8 mouse cellular contexts compared by ENCODE assay signal in genomic region chrX:162888575-162889223, GRCm38 (mm10). TPM values are rescaled to one million over a fixed set of nuclear protein-coding genes. Genes with fewer than 3 reads are reported as not detected.
DNase-seq lines count a peak whose midpoint lies in the region; ATAC-seq and TF ChIP-seq lines count a peak whose summit lies in the region.
"Not testable (repeated sequence)": the region's sequence is repeated elsewhere in the genome, so short reads cannot be mapped to it uniquely, and the experiment has no call there.

No protein-coding gene starts in this region.

- peak overlapping the region; percentile 65; the same call in 1 of the 2 replicates for H3K27ac ChIP-seq in gastrocnemius, adult 2 months
- H3K27ac ChIP-seq in limb, embryonic 12.5 days; midbrain, embryonic 10.5 days (replicated peaks): not testable (repeated sequence)

- H3K27me3 ChIP-seq in limb, embryonic 12.5 days: peaks cover 12% of the 10 kb centered on the region
- H3K27me3 ChIP-seq in midbrain, embryonic 10.5 days (ENCODE audit: low read depth, poor library complexity, severe bottlenecking): peaks cover 13% of the 10 kb centered on the region; the same call in 1 of the 2 replicates

- not testable (repeated sequence) for H3K4me2 ChIP-seq in limb, embryonic 12.5 days

- not testable (repeated sequence) for TF ChIP-seq CTCF in gastrocnemius, adult 2 months (IDR thresholded peaks at IDR 0.05)

- not testable (repeated sequence) for H3K4me1 ChIP-seq in limb, embryonic 12.5 days (replicated peaks)
- H3K4me1 ChIP-seq in midbrain, embryonic 10.5 days: peaks cover 10% of the 10 kb centered on the region

- intact Hi-C loops in gastrocnemius, adult 2 months (cut with DNase I): not testable (repeated sequence)

- not testable (repeated sequence) for H3K36me3 ChIP-seq in limb, embryonic 12.5 days; midbrain, embryonic 10.5 days

- DNase-seq in 3134 (ENCODE audit: extremely low read depth, insufficient read length, low spot score): peak; percentile 15
- peak; percentile 65 for DNase-seq in adipocyte (ENCODE audit: low spot score)
- DNase-seq in embryo, embryonic 11 days: peak; percentile 28
- not testable (repeated sequence) for DNase-seq in gastrocnemius, adult 2 months; midbrain, embryonic 10.5 days (ENCODE audit: low spot score)
- DNase-seq in induced T-regulatory cell, adult 2 months (ENCODE audit: low read depth): peak; percentile 50
- DNase-seq in retina, embryonic 14.5 days (ENCODE audit: low spot score): peak; percentile 16

- H3K9ac ChIP-seq in limb, embryonic 12.5 days (replicated peaks): not testable (repeated sequence)

- peak overlapping the region; percentile 50 for H3K4me3 ChIP-seq in gastrocnemius, adult 2 months
- 0 out of 2 replicates have a peak overlapping the region, but pooled peaks have one; percentile 6 for H3K4me3 ChIP-seq in limb, embryonic 12.5 days (replicated peaks)
- peak overlapping the region; percentile 75; the same call in 1 of the 2 replicates for H3K4me3 ChIP-seq in midbrain, embryonic 10.5 days

- 0 out of 2 replicates have a peak, but pooled peaks have one; percentile 38 for ATAC-seq in limb, embryonic 12.5 days (ENCODE audit: insufficient number of reproducible peaks, insufficient read depth, low FRiP score, low TSS enrichment, low read depth)

- not testable (repeated sequence) for H3K9me3 ChIP-seq in limb, embryonic 12.5 days; midbrain, embryonic 10.5 days (replicated peaks)

- WGBS in limb, embryonic 12.5 days: 84% methylated on average over 8 of the region's 25 CpGs
- WGBS in midbrain, embryonic 10.5 days: 80% methylated on average over 9 of the region's 25 CpGs

RNA-seq across cellular contexts. Expression of gene Syap1, which starts 0.5 kb away (rescaled TPM):
- 10 to 100 TPM; 23.6 to 27.1 TPM for total RNA-seq in gastrocnemius, adult 2 months (2021)
- polyA plus RNA-seq in limb, embryonic 12.5 days (2016; fragmentation: Nextera tagmentation; extraction: Ambion mirVana): 45.6 and 50.3 TPM in 2 replicates
- 25.7 and 25.8 TPM in 2 replicates for polyA plus RNA-seq in midbrain, embryonic 10.5 days (2016; fragmentation: Nextera tagmentation; extraction: Ambion mirVana)

RNA-seq across cellular contexts. Expression of gene Ctps2, which starts 12.3 kb away (rescaled TPM):
- total RNA-seq in gastrocnemius, adult 2 months (2021): 1 to 10 TPM; 5.5 to 7.6 TPM
- polyA plus RNA-seq in limb, embryonic 12.5 days (2016; fragmentation: Nextera tagmentation; extraction: Ambion mirVana): 114 and 118 TPM in 2 replicates
- 55.8 and 78.5 TPM in 2 replicates for polyA plus RNA-seq in midbrain, embryonic 10.5 days (2016; fragmentation: Nextera tagmentation; extraction: Ambion mirVana)

RNA-seq across cellular contexts. Expression of gene Txlng, which starts 59.4 kb away (rescaled TPM):
- 1 to 10 TPM; 8.1 to 8.9 TPM for total RNA-seq in gastrocnemius, adult 2 months (2021)
- 15.2 and 18.1 TPM in 2 replicates for polyA plus RNA-seq in limb, embryonic 12.5 days (2016; fragmentation: Nextera tagmentation; extraction: Ambion mirVana)
- polyA plus RNA-seq in midbrain, embryonic 10.5 days (2016; fragmentation: Nextera tagmentation; extraction: Ambion mirVana): 14.5 and 14.6 TPM in 2 replicates

Comparison
In these comparisons a context has a peak if more than half of its experiments do, and no peak if none do; other contexts are left out.
1. H3K4me3 ChIP-seq: peak in every context shown above with its lines; median percentile 75 in midbrain, embryonic 10.5 days; 50 in gastrocnemius, adult 2 months; 6 in limb, embryonic 12.5 days.